Mouse (Mus musculus) thymus, postnatal 36 days (tissue): ENCODE data around the gene Zfp384.

ENCODE experiments used
- DNase-seq, 2 experiments: peaks; one replicate each; pipeline ENCODE4 v3.0.0; 2022; ENCODE audit warnings: mixed read lengths in 2 of 2

The Zfp384 gene

GRCm38 (mm10) chr6:125009129-125009180 lies at the start of gene Zfp384:
Gene Zfp384, plus strand, starts transcription at chr6:125009145.
- no peak for DNase-seq

DNA sequence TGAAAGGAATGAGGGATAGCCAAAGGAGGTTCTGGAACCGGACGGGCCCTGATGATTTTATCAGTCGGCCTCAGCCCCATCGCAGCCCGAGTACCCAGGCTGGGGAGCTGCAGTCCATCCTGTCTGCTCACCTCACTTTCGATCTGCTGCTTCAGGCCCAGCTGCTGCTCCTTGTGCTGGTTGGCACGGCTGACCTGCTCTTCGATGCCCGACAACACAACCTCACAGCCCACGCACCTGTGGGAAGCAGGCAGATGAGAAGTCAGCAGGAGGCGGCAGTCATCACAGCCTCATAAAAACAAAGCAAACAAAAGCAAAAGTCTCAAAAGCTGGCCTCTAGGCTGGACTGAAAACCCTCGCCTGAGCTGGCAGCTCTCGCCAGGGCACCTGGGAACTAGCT lies 49.0 kb upstream of the Zfp384 start:
- no peak for DNase-seq

GRCm38 (mm10) chr6:124961021-124961420 lies 47.9 kb upstream of the Zfp384 start:
- DNase-seq = no peak

- DNase-seq = peak in 1 of 2 experiments; percentile 8
Observed at GRCm38 (mm10) chr6:124964638-124965037, 44.3 kb upstream of the Zfp384 start.

GRCm38 (mm10) chr6:124965088-124965719 lies 43.7 kb upstream of the Zfp384 start, which contains the start of gene Cops7a:
Gene Cops7a, minus strand, starts transcription at chr6:124965538.
- DNase-seq = peak; percentile 96 to 97

DNA sequence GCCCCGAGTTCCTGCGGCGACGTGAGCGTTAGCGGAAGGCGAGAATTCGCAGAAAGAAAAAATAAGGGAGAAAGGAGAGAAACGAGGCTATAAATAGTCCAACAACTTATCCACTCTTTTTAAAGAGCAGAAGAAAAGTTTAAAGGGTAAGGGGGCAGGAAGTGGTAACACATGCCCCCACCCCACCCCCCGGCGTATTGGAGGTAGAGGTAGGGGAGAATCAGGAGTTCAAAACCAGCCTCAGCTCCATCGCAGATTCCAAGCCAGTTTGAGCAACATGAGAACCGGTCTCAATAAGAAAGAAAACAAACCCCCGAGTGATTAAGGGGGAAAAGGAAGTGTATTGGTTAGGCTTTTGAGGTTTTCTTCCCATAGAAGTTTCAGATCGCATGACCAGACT lies 43.2 kb upstream of the Zfp384 start:
- DNase-seq = no peak

- DNase-seq = peak; percentile 15 to 27
Observed at GRCm38 (mm10) chr6:124966466-124967118, 42.4 kb upstream of the Zfp384 start.

DNA sequence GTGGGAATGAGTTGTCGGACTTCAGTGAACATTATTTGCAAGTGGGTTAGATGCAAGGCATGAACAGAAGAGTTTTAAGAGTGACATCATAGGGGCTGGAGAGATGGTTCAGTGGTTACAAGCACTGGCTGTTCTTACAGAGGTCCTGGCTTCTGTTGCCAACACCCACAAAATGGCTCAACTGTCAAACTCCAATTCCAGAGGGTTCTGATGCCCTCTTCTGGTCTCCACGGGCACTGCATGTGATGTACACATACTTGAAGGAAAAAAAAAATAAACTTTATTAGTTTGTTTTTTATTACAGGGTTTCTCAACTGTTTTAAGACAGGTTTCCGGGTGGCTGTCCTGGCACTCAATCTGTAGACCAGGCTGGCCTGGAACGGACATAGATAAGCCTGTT lies 41.2 kb upstream of the Zfp384 start:
- peak; percentile 49 to 50 for DNase-seq

- DNase-seq = no peak
Observed at GRCm38 (mm10) chr6:124992241-124992640, 16.7 kb upstream of the Zfp384 start.

- no peak for DNase-seq
Observed at GRCm38 (mm10) chr6:124993365-124993764, 15.6 kb upstream of the Zfp384 start.

DNA sequence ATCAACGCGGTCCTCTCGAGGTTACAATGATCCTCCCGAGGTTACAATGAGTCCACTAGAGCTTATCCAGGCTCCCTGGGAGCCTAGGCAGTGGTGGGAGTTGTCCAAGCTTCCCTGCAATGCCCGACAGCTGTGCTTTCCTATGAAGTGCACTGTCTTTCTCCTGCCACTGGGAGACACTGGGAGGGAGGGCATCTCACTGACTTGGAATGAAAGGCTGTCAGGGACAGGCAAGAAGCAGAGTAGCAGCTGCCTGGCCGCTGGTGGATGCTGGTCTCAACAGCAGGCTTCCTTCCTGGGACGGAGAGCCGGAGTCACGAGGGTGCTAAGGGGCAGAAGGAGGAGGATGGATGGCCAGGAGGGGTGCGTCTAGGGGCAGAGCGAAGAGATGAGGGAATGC lies 15.1 kb upstream of the Zfp384 start:
- no peak for DNase-seq

- no peak for DNase-seq
Observed at GRCm38 (mm10) chr6:124995246-124995645, 13.7 kb upstream of the Zfp384 start.

- no peak for DNase-seq
Observed at GRCm38 (mm10) chr6:124995831-124996403, 13.0 kb upstream of the Zfp384 start.

GRCm38 (mm10) chr6:124996551-124997501 lies 12.1 kb upstream of the Zfp384 start, which contains the start of gene Pianp:
Gene Pianp, plus strand, starts transcription at chr6:124996694.
- peak; percentile 80 to 83 for DNase-seq

DNA sequence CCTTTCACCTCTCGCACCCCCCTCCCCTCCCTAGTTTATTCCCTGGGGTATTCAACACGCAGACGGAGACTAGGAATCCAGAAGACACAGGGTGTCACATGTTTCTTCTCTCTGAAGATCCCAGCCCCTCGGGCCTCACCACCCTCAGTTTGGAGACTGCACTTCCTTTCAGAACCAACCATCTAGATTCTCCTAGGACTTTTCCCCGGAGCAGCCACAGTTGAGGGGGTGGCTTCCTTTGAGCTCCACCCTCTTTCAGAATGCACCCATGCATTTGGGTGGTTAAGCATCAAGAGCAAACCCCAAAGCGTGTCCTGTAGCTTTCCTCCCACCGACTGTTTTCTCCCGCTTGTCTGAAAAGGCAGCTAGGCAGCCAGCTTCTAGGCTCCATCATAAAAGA lies 10.9 kb upstream of the Zfp384 start:
- DNase-seq = no peak

- no peak for DNase-seq
Observed at GRCm38 (mm10) chr6:124999091-124999490, 9.9 kb upstream of the Zfp384 start.

- DNase-seq = no peak
Observed at GRCm38 (mm10) chr6:124999546-124999945, 9.4 kb upstream of the Zfp384 start.

GRCm38 (mm10) chr6:125003706-125004105 lies 5.2 kb upstream of the Zfp384 start:
- no peak for DNase-seq

GRCm38 (mm10) chr6:125005086-125005485 lies 3.9 kb upstream of the Zfp384 start:
- no peak for DNase-seq

GRCm38 (mm10) chr6:125008060-125008459 lies 885 bp upstream of the Zfp384 start:
- DNase-seq = no peak

GRCm38 (mm10) chr6:125008586-125009128 lies 288 bp upstream of the Zfp384 start:
- peak; percentile 93 to 97 for DNase-seq

DNA sequence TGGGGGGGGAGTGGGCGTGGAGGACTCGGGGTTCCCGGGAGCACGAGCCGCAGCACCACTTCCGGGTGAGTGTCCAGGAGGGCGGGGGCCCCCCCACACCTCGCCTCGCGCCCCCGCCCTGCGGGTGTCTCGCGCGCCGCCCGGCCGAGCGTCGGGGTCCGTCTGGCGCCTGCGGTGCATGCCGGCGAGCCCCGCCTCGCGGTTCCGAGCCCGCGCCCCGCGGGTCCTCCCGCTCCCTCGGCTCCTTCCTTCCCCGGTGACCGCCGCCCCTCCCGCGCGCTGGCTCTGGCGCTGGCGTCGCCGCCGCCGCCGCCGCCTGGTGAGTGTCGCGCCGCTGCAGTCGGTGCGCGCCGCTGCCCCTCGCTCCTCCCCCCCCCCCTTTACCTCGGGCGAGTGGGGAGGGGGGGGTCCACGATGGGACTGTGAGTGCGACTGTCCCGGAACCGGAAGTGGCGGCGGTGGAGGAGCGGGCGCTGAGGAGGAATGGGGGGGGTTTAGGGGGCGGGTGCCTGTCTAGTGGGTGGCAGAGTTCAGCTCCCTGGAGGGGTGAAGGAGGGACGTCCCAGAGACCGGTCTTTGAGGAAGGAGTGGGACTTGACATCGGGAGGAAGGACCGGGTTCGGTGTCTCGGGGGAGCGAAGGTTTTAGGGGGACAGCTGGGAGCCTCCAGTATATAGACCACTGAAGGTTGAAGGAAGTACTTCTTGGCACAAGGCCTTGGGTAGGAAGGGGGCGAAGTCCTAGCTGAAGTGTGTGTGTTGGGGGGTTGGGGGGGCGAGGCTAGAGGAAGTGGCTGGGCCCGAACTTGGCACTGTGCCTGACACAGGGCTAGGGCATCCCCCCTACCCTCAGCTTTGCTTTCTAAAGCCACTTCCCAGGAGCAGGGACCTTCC lies 482 bp downstream of the Zfp384 start:
- peak; percentile 80 to 87 for DNase-seq
